Mouse (Mus musculus) midbrain, embryonic 16.5 days (tissue): Measurements from ENCODE around the gene Wfdc13. TPM values are rescaled to one million over a fixed set of nuclear protein-coding genes. Genes with fewer than 3 reads are reported as not detected.
"Not testable (repeated sequence)": the region's sequence is repeated elsewhere in the genome, so short reads cannot be mapped to it uniquely, and the experiment has no call there.

Experiments used
- ATAC-seq: fragments of 200-750 bp; cut with Nextera tagmentation; 2 replicates; pipeline ENCODE4 v1.8.0; 2017; ENCODE audit warnings: moderate TSS enrichment
- H3K27ac ChIP-seq: fragments of 300-500 bp; sonication (generic); 2 replicates; pipeline ENCODE4 v1.5.1; 2014; ENCODE audit warnings: mild to moderate bottlenecking, low read length, mixed read lengths
- H3K27me3 ChIP-seq: fragments of 300-500 bp; sonication (generic); 2 replicates; pipeline ENCODE4 v1.6.1; 2014; ENCODE audit warnings: low read depth, low read length, mixed read lengths; ENCODE audit not compliant: control insufficient read depth, insufficient read depth
- H3K36me3 ChIP-seq: fragments of 300-500 bp; sonication (generic); 2 replicates; pipeline ENCODE4 v1.6.1; 2014; ENCODE audit warnings: mild to moderate bottlenecking, low read length, moderate library complexity, mixed read lengths; ENCODE audit not compliant: control insufficient read depth, insufficient read depth
- H3K4me1 ChIP-seq: fragments of 300-500 bp; sonication (generic); 2 replicates; pipeline ENCODE4 v1.6.1; 2014; ENCODE audit warnings: mild to moderate bottlenecking, low read length, mixed read lengths; ENCODE audit not compliant: control insufficient read depth, insufficient read depth
- H3K4me2 ChIP-seq: fragments of 300-500 bp; sonication (generic); 2 replicates; pipeline ENCODE4 v1.6.1; 2014; ENCODE audit warnings: mild to moderate bottlenecking, low read length, mixed read lengths
- H3K4me3 ChIP-seq: fragments of 300-500 bp; sonication (generic); 2 replicates; pipeline ENCODE4 v1.5.1; 2014; ENCODE audit warnings: low read depth, mild to moderate bottlenecking, low read length, moderate library complexity, mixed read lengths
- H3K9ac ChIP-seq: fragments of 300-500 bp; sonication (generic); 2 replicates; pipeline ENCODE4 v1.6.1; 2014; ENCODE audit warnings: low read depth, low read length, mixed read lengths
- H3K9me3 ChIP-seq: fragments of 300-500 bp; sonication (generic); replicated peaks from 2 replicates; pipeline ENCODE4 v1.6.1; 2014; ENCODE audit warnings: mild to moderate bottlenecking, low read length, mixed read lengths; ENCODE audit not compliant: control insufficient read depth, poor library complexity, severe bottlenecking
- WGBS: fragments of 180-500 bp; shearing (Covaris S2); extraction: QIAGEN DNeasy Blood & Tissue Kit; methylation state at CpG from one replicate; pipeline ENCODE4 v1.1.7; 2014; 5-methylcytosine and 5-hydroxymethylcytosine counted together
- polyA plus RNA-seq: library from polyadenylated mRNA; unstranded; fragments of >200 nt; fragmentation: Nextera tagmentation; extraction: Ambion mirVana; gene quantifications from 2 replicates; pipeline ENCODE4 v1.2.1, GENCODE M21; 2015

Gene Wfdc13
- polyA plus RNA-seq, 1 experiment from 2014 or later = not detected

- Histone ChIP-seq H3K4me2 (no peak overlapping the region), H3K9me3 (no peaks in the 10 kb centered on the region), H3K36me3 (no peaks in the 10 kb centered on the region), H3K4me1 (no peaks in the 10 kb centered on the region), H3K27me3 (no peaks in the 10 kb centered on the region), H3K4me3 (no peak overlapping the region), H3K9ac (no peak overlapping the region), H3K27ac (no peak overlapping the region)
- no peak for ATAC-seq
- 81% methylated on average over 5 of the region's 5 CpGs for WGBS
These were observed 19.3 kb downstream of the Wfdc13 start for GRCm38 (mm10) chr2:164704235-164704634.

GRCm38 (mm10) chr2:164705328-164705727 is 20.4 kb downstream of the Wfdc13 start:
- H3K4me3 ChIP-seq = no peak overlapping the region
- no peak overlapping the region for H3K4me2 ChIP-seq
- H3K9ac ChIP-seq = no peak overlapping the region
- H3K27ac ChIP-seq = no peak overlapping the region
- no peaks in the 10 kb centered on the region for H3K9me3 ChIP-seq
- no peaks in the 10 kb centered on the region for H3K36me3 ChIP-seq
- H3K27me3 ChIP-seq = no peaks in the 10 kb centered on the region
- no peaks in the 10 kb centered on the region for H3K4me1 ChIP-seq
- WGBS = 91% methylated on average over 6 of the region's 6 CpGs
- no peak for ATAC-seq

DNA sequence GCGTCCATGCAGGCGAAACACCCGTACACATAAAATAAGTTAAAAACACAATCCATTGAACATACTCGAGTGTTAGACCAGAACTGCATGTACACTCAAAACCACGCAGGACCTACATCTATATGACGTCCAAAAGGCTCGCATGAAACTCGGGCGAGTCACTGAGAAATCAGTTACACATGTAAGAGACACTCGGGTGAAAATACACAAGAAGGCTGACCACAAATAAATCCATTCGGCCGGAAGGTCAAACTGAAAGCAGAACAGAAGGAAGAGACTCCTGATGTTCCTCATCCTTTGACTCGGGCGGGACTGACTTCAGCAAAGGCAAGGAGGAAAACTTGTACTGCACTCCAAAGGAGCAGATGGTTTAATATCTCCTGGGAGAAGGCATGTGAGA is 21.1 kb downstream of the Wfdc13 start:
- H3K36me3 ChIP-seq = no peaks in the 10 kb centered on the region
- H3K4me3 ChIP-seq = no peak overlapping the region
- no peak overlapping the region for H3K27ac ChIP-seq
- no peaks in the 10 kb centered on the region for H3K27me3 ChIP-seq
- no peak overlapping the region for H3K9ac ChIP-seq
- no peaks in the 10 kb centered on the region for H3K4me1 ChIP-seq
- no peak for ATAC-seq
- H3K4me2 ChIP-seq = no peak overlapping the region
- H3K9me3 ChIP-seq = no peaks in the 10 kb centered on the region
- 92% methylated on average over 14 of the region's 14 CpGs for WGBS

DNA sequence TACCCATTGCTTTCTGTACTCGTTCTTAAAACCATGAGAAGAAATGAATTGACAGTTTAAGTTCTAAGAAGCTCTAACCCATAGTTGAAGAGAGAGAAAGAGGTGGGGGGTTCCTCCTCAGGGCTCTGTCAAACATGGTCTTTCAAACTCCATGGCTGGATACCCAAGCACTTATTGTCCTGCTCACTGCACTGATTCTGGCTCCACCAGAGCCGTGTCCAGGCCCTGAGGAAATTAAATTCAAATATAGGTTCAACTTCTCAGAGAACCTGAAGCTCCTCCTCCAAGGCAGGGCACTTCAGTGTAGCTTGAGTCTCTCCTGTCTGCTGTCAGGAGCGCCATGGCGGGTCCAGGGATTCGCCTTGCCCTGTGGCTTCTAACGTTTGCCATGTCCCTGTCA is 30.1 kb downstream of the Wfdc13 start, which contains the start of gene Spint5:
Spint5 (plus strand) TSS at position 301 of the 400 bp plus-strand sequence.
- 84% methylated on average over 6 of the region's 6 CpGs for WGBS
- Histone ChIP-seq H3K36me3 (no peaks in the 10 kb centered on the region), H3K27ac (no peak within 1 kb of the TSS), H3K27me3 (no peaks in the 10 kb centered on the region), H3K4me3 (no peak within 1 kb of the TSS), H3K9ac (no peak within 1 kb of the TSS), H3K4me2 (no peak within 1 kb of the TSS), H3K9me3 (no peaks in the 10 kb centered on the region), H3K4me1 (no peaks in the 10 kb centered on the region)
- no peak for ATAC-seq

- WGBS = 91% methylated on average over 20 of the region's 23 CpGs
These were observed 31.4 kb downstream of the Wfdc13 start for GRCm38 (mm10) chr2:164716194-164716786.

DNA sequence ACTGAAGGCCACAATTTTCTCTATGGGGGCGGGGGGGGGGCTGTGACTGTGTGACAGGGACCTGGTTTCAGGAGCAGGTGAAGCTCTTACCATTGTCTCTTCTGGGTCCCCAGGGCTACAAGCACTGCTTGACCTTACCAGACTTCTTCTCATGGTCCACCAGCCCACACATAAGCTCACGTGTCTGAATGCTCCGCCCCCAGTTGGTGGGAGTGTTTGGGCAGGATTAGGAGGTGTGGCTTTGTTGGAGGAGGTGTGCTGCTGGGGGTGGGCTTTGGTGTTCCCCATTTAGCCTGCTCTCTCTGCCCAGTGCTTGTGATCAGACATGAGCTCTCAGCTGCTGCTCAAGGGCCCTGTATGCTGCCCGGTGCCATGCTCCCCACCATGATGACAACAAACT is 38.4 kb downstream of the Wfdc13 start:
- Histone ChIP-seq H3K4me3 (no peak overlapping the region), H3K36me3 (no peaks in the 10 kb centered on the region), H3K27ac (no peak overlapping the region), H3K4me1 (no peaks in the 10 kb centered on the region), H3K9me3 (no peaks in the 10 kb centered on the region), H3K27me3 (no peaks in the 10 kb centered on the region), H3K4me2 (no peak overlapping the region), H3K9ac (no peak overlapping the region)
- ATAC-seq = no peak
- 50% methylated on average over 4 of the region's 4 CpGs for WGBS

More at GRCm38 (mm10) chr2:164716194-164716786, 31.4 kb downstream of the Wfdc13 start:
- not testable (repeated sequence) for H3K9me3 ChIP-seq, ATAC-seq, H3K27me3 ChIP-seq, H3K36me3 ChIP-seq, H3K4me3 ChIP-seq, H3K4me2 ChIP-seq, H3K27ac ChIP-seq, H3K9ac ChIP-seq, H3K4me1 ChIP-seq

GRCm38 (mm10) chr2:164725895-164726619 is 41.1 kb downstream of the Wfdc13 start:
- Histone ChIP-seq H3K27me3 (no peaks in the 10 kb centered on the region), H3K9ac (no peak overlapping the region), H3K4me1 (no peaks in the 10 kb centered on the region), H3K27ac (no peak overlapping the region), H3K9me3 (no peaks in the 10 kb centered on the region), H3K36me3 (no peaks in the 10 kb centered on the region), H3K4me3 (no peak overlapping the region), H3K4me2 (no peak overlapping the region)
- no peak for ATAC-seq
- WGBS = 23% methylated on average over 6 of the region's 6 CpGs

- ATAC-seq = no peak
- 74% methylated on average over 5 of the region's 5 CpGs for WGBS
These were observed 46.8 kb downstream of the Wfdc13 start for GRCm38 (mm10) chr2:164731719-164732118.

DNA sequence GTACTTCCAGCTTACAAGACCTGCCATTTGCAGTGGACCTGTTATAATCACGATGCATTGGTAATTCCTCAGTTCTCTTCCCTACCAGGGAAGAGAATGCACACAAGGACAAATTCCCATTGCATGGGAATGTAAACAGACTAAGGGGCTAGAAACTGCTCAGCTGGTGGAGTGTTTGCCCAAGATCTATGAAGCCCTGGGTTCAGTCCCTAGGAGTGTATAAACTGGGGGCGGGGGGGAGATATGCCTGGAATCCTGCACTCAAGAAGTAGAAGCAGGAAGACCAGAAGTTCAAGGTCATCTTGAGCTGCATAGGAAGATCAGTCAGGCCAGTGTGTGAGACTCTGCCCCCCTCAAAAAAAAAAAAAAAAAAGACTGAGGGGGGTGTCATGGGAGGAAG is 48.4 kb downstream of the Wfdc13 start:
- 74% methylated on average over 2 of the region's 2 CpGs for WGBS

More at GRCm38 (mm10) chr2:164731719-164732118, 46.8 kb downstream of the Wfdc13 start:
- H3K9ac ChIP-seq = no peak overlapping the region
- no peaks in the 10 kb centered on the region for H3K9me3 ChIP-seq
- no peak overlapping the region for H3K4me2 ChIP-seq
- no peaks in the 10 kb centered on the region for H3K27me3 ChIP-seq
- no peaks in the 10 kb centered on the region for H3K4me1 ChIP-seq
- H3K27ac ChIP-seq = no peak overlapping the region
- no peaks in the 10 kb centered on the region for H3K36me3 ChIP-seq
- no peak overlapping the region for H3K4me3 ChIP-seq

More for the DNA sequence above, 48.4 kb downstream of the Wfdc13 start:
- Histone ChIP-seq H3K4me3 (no peak overlapping the region), H3K4me1 (no peaks in the 10 kb centered on the region), H3K9me3 (no peaks in the 10 kb centered on the region), H3K4me2 (no peak overlapping the region), H3K36me3 (no peaks in the 10 kb centered on the region), H3K27ac (no peak overlapping the region), H3K27me3 (no peaks in the 10 kb centered on the region), H3K9ac (no peak overlapping the region)
- ATAC-seq = no peak
